Mouse (Mus musculus): Measurements from ENCODE around the gene Tnfrsf17. TPM values are rescaled to one million over a fixed set of nuclear protein-coding genes. Genes with fewer than 3 reads are reported as not detected.
"Not testable (repeated sequence)": the region's sequence is repeated elsewhere in the genome, so short reads cannot be mapped to it uniquely, and the experiment has no call there.

The Tnfrsf17 gene
- not detected for polyA plus RNA-seq (2017; shearing (Covaris generic))

DNA sequence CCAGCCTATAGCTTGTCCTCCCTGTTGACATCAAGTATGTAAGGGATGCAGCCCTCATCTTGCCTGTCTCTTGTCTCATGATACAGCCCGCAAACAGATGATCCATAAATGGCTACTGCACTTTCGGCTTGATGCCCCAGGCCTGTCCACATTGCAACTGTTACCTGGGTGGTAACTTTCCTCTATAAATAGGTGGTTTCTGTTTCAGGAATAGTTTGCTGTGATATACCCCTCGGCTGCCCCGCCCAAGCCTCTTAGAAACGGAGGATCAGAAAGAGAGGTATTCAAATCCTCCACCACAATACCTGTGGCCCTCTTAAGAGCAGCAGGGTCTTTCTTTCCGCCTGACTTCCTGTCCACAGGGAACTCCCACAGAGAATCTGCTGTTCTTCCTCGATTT lies at the start of gene Tnfrsf17:
Gene Tnfrsf17, plus strand, starts transcription at position 301 of the 400 bp plus-strand sequence.
- ATAC-seq = no peak

DNA sequence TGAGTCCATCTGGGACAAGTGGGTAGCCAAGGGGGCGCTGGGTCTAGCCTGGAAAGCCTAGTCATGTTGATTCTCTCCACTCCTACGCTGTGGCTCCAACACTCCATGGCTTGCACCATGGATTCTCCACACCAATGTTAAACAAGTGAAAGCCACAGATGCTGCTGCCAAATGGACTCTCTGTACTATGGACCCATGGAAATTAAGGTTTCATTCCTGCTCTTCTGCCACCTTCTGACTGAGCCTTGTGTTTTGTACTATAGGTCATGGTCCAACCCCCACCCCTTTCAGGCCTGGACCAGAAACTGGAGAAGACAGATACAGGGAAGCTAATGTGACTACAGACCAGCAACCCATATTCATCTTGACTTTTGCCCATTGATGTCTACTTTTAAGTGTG lies 47.1 kb upstream of the Tnfrsf17 start:
- no peak for ATAC-seq

DNA sequence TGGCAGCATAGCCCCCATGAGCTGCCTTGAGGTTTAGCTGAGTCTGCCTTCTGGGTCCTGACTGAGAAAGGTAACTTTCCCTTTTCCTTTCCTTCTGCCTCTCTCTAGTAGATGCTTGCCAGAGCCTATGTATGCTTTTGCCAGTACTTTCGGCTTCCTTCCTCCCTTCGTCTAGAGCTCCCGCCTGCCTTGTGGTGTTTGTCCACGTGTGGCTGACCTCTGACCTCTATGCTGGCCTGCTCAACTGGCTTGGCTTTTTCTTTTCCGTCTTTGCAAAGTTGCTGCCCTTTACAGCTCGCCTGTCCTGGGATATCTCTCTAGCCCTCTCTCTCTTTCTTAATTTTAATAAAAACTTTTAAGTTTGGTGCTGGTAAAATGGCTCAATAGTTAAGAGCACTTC lies 43.8 kb upstream of the Tnfrsf17 start:
- no peak for ATAC-seq

DNA sequence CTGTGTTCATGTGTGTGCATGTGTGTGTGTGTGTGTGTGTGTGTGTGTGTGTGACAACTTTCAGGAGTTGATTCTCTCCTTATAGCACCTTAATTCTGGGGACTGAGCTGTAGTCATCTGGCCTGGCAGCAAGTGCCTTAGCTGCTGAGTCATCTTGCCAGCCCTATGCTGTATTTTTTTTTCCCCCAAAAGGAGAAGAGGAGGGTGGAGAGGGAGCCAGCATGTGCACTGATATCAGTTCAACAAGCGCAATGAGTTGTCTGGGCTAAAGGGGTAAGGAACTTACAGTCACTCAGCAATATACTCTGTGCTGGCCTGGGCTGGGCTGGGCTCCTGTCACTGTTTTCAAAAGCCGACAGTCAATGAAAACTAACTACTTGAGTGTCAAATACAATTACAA lies 43.0 kb upstream of the Tnfrsf17 start:
- no peak for ATAC-seq

DNA sequence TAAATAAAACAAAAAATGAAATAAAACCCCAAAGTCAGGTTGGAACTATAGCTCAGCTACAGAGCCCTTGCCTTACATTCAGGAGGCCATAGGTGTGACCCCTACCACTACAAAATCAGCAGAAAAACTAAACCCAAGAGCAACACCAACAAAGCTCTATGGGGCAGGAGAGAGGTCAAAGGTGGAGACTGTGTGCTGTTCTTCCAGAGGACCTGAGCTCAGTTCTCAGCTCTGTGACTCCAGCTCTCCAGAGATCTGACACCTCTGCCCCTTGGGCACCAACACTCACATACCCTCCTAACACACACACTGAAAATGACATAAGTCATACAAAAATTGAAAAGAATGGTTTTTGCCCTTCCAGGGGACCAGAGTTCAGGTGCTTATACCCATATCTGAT lies 42.5 kb upstream of the Tnfrsf17 start:
- no peak for ATAC-seq

DNA sequence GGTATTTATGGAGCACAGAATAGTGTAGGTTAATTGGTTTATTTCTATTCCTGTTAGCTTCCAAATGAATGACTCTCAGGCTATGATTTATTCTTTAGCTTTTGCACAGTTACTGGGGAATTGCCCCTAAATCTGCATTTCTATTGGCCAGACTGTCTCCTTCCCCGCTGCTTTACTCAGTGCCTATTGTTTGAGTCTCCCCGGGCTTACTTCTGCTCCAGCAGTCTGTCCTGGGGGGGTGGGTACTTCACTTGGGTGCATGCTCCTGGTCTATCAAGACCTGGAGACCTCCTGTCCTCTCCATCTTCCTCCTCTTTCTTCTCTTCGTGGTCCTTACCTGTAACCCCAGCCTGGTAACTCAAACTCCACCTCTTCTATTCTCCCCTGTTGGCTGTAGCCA lies 36.7 kb upstream of the Tnfrsf17 start:
- no peak for ATAC-seq

DNA sequence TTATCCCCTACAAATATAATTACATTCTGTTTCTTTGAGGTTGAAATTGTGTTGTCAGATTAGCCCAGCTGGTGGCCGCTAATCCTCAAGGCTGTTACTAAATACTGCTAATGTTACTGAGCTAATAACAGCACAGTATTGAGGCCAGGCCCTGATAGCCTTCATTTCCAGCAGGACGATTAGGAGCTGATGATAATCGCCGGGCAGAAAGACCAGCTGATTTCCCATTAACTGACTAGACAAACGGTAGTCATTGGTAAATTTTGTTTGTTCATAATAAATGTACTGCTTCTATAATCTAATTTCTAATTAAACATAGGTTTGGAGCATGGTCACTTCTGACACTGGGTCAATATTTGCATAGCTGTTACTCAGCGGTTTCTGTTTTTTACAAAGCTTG lies 34.8 kb upstream of the Tnfrsf17 start:
- ATAC-seq = no peak

DNA sequence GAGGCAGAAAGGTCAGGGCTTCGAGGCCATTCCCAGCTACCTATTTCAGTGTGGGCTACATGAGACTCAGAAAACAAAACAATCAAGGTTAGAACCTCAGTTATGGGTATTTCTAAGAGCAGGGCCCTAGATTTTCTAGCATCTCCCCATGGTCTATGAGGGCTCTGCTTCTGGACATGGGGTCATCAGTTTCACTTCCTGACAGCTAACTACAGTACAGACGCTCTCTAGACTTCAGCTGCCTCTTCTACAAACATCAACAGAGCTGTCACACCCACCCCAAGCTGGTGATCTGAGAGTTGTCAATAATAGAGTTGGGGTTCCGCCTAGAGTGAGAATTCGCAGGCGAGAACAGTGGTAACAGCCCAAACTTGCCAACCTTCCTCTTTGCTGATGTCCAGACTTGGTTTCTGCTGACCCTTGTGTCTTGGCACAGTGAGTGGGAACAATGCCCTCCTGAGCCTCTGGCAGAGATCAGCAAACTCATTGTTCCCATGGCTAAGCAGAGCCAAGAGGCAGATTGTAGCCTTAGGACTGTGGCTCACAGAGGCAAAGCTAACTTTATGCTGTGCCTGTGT lies 30.9 kb upstream of the Tnfrsf17 start:
- ATAC-seq = no peak

DNA sequence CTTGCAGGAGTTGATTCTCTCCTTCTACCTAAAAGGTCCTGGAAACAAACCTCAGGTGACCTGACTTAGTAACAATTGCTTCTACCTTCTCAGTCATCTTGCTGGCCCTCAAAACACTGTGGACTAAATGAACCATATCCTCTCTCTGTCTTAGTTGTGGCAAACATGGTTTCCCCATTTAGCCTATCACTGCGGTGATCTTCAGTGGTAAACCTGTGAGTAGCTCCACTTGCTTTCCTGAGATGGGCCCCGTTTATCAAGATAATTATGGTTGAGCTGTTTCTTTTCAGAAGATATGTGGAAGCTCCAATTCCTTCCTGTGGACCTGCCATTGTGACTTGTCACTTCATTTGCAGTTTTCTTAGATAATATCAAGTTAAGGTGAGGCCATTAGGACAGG lies 28.7 kb upstream of the Tnfrsf17 start:
- ATAC-seq = no peak

DNA sequence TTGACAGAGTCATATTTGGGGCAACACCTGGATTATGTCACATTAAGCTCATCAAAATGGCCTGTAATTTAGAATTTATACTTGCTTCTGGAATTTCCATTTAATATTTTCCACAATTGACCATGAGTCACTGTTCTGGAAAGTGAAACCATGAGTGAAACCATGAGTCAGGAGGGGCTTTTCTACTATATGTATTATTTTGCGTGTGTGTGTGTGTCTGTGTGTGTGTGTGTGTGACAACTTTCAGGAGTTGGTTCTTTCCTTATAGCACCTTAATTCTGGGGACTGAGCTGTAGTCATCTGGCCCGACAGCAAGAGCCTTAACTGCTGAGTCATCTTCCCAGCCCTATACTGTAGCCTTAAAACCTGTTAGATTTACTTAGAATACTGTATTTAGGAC lies 27.7 kb upstream of the Tnfrsf17 start:
- ATAC-seq = peak; percentile 54

DNA sequence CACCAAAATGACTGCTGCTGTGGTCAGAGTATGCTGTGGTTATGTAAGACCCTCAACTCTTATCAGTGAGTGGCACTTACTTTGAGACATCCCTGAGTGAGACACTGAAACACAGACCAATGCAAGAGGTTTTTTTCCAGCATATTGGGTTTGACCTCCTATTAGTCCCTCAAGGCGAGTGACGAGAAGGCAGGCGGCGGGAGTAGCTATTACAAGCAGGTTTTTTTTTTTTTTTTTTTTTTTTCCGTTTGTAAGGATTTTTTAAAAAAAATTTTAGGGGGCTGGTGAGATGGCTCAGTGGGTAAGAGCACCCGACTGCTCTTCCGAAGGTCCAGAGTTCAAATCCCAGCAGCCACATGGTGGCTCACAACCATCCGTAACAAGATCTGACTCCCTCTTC lies 24.7 kb upstream of the Tnfrsf17 start:
- ATAC-seq = not testable (repeated sequence)

DNA sequence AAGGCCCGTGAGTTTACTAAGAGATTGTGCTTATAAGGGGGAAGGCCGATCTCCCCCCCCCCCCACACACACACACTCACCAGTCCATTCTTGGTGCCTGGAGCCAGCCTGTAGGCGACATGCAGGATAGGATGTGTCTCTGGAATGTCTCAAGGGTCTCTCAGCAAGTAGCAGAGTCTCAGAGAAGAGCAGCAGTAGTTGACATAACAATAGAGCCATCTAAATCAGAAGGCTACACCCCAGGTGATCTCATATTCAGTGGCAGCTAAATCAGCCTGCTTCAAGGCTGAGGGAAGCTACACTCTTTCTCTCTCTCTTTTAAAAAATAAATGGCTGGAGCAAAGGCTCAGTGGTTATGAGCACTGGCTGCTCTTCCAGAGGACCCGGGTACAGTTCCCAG lies 18.0 kb upstream of the Tnfrsf17 start:
- ATAC-seq = not testable (repeated sequence)

DNA sequence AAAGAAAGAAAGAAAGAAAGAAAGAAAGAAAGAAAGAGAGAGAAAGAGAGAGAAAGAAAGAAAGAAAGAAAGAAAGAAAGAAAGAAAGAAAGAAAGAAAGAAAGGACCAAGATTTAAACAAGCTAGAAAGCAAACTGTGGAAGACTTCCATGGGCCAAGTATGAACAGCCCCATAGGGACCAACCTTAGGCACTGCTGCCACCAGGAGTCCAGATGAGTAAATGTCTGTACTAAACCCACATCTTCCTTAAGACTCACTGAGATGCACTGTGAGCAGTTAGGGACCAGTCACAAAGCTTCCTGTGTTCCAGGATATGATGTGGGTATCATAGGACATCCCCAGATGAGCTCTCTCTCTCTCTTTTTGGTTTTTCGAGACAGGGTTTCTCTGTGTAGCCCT lies 15.9 kb upstream of the Tnfrsf17 start:
- peak; percentile 51 for ATAC-seq

DNA sequence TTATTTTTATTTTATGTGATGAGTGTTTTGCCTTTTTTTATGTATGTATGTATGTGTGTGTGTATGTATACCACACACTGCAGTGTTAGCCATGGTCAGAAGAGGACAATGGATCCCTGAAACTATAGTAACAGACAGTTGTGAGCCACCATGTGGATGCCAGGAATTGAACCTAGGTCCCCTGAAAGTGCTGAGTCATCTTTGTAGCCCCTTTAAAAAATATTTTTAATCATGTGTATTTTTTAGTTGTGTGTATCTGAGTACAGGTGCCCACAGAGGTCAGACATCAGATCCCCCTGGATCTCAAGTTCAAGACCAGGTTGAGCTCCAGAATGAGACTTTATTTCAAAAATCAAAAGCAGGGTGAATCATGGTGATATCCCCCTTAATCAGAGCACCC lies 9.9 kb upstream of the Tnfrsf17 start:
- no peak for ATAC-seq

DNA sequence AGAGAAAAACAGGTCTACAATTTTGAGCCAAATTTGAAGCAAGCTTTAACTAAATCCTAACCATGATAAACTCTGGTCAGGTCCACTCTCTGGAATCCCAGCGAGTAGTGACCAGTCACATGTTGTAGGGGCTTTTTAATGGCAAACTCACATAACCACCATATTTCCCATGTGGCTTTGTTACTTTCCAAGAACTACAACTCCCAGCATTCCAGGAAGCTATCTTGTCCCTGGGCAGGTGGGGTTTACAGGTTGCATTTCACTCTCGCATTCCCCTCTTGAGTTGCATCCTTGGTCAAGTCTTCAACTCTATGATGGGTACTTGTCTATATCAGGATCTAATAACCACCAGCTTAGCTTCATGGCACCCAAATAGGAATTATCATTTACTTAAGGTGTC lies 8.1 kb upstream of the Tnfrsf17 start:
- ATAC-seq = no peak

DNA sequence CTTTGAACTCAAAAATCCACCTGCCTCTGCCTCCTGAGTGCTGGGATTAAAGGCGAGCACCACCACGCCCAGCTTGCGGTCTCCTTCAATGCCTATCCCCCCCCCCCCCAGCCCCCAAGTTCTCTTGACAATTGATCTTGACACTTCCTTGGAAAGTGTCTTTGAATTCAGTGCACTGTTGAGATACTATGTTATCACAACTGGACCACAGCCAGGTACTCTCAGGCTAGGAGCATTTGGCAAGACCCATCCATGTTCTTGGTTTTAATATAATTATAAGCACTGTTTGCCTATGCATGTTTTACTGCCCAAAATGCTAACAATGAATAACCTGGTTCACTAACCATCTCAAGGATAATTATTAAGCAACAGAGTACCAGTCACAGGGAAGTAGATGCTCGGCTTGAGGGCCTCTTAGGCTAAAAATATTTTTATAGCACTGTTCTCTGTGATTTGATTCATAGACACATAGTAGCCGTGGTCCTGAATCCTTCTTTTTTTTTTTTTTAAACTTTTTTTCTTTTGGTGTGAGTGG lies 2.2 kb downstream of the Tnfrsf17 start:
- no peak for ATAC-seq

DNA sequence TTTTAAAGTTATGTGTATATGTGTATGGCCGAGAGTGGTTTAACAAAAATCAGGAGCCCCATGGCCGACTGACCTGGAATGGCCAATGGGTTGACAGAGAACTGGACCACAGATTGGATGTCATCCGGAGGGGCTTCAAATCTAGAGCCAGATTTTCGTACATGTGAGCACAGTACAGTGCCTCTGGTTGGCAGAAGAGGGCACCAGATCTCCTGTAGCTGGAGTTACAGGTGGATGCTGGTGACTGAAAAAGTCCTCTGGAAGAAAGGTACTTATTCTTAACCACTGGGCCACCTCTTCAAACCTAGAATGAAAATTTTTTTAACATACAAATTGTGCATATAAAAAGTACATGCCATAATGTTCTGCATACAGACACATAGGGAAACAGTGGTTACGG lies 3.1 kb downstream of the Tnfrsf17 start:
- no peak for ATAC-seq

DNA sequence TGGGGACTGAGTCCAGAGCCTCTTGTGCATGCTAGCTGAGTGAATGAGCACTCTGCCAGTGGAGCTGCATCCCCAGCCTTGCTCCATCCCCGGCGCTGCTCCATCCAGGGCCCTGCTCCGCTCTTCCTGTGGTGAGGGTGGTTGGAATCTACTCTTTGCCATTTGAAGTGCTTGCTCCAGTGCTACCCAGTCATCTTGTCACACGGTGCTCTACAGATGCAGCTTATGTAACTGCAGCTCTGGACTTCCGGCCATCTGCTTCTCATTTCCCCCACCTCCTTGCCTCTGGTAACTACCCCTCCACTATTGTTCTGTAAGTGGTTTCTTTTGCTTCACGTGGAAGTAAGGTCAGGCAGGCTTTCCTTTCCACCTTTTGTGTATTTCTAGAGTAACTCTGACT lies 3.7 kb downstream of the Tnfrsf17 start:
- ATAC-seq = no peak

DNA sequence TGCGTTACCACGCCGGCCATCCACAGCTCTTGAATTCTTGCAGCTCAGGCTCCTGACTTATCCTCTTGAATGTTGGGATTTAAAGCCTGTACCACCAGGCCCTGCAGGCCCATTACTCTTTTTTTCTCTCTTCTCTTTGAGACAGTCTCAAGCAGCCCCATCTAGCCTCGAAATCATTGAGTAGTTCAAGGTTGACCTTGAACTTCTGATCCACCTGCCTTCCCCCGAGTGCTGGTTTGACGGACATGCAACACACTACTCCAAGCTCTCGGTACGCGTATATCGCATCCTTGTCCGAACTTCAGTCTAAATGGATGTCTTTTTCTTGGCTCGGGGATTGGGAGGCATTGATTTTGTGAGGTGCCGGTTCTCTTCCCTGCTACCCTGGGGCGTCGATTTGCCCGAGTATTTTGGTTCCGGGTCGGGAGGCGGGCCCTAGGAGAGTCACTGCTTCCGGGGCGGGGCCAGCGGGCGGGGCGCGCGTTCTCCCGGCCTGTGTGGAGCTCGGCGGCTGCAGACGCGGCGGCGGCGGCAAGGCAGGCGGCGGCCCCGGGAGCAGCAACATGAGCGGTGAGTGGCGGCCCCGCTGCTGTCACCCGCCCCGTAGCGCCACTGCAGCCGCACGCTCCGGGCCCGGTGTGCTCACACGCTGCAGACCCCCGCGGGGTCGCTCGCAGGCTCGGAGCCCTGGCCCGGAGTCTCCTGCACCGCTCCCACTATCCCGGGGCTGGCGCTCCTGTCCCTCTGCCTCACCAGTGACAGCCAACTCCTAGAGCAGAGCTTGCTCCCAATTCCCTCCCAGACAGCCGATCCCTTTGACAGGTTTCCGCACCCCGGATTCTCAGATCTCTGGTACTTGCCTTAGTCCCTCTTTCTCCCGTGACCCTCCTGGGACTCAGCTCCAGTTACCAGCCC lies 9.1 kb downstream of the Tnfrsf17 start, which contains the start of gene Snx29:
Gene Snx29, plus strand, starts transcription at position 500 of the 915 bp plus-strand sequence.
- ATAC-seq = peak; percentile 99

DNA sequence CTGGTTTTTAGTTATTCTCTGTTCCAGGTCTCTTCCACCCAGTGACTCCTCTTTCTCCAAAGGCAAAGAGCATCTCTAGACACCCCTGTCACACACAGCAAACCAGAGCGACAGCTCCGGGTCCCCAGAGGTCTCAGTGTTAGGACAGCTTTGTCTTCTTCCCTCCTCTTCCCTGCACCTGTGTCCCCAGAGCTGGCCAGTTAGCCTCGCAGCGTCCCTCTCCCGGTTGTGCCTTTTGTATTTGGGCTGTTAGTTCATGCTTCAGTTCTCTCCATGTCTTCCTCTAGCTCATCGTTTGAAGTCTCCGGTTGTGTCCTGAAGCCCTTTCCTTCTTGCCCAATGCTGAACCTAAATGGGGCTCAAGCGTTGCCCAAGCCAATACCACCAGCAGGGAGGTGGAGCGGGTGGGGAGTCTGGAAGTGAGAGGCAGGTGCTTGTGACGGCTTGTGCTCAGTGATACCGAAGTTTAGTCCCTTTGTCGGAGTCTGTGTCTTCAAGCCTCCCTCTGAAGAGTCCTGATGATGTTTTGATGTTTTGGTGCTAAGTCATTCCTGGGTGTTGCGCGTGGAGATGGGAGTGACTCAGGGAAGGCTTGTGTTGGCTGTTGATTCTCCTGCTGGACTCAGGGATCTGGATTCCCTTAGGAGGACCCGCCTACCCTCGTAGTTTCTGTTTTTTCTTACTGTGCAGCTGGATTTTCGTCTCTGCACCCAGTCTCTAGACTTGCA lies 9.9 kb downstream of the Tnfrsf17 start:
- ATAC-seq = peak; percentile 28

DNA sequence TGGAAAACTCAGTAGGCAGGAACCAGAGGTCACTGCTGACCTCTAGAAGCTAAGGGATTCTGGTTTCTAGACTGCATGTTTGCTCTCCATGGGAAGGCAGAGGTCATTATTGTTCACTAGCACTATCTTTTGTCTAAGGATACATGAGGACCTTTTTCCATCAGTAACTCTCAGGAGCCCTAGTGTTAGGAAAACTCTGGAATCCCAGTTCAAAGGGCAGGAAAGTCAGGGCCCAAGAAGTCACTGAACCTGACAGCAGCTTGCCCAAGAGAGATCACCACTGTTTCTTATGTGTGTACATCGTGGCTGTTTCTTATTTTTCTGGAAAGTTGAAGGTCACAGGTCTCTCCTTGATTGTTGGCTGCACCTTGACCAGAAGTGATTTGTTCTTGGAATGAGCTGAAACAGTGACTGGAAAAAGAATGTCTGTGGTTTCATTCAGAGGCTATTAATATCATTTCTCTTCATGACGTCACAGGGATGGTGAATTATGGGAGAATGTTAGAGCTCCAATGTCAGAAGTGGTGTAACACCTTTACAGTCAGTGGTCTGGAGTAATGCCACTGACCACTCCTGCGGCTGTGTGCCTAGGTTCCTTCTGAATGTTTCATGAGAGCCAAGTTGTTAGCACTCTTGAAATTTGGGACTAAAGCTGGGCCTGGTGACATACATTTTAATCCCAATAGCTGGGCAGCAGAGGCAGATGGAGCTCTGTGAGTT lies 16.6 kb downstream of the Tnfrsf17 start:
- ATAC-seq = no peak

DNA sequence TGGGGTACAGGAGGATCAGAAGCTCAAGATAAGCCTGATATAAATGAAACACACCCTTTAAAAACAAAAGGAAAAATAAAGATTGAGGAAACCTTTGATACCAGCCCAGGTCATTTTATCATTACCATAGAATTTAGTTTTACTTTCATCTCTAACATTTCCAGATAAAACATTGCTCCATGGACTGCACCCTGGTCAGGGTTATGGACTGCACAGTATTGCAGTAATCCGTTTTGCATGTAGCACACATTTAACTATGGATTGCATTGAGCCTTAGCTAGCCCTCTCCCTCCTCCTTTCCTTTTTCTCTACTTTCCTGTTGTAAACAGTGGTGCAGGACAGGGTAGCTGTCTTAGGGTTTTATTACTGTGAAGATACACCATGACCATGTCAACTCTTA lies 17.4 kb downstream of the Tnfrsf17 start:
- ATAC-seq = no peak
